Mouse (Mus musculus) kidney, embryonic 16.5 days (tissue): ENCODE data around the gene Ece1. TPM values are rescaled to one million over a fixed set of nuclear protein-coding genes. Genes with fewer than 3 reads are reported as not detected.

ENCODE experiments used
- ATAC-seq: fragments of 200-750 bp; cut with Nextera tagmentation; 2 replicates; pipeline ENCODE4 v1.8.0; 2017; ENCODE audit warnings: moderate TSS enrichment; ENCODE audit not compliant: low FRiP score, low TSS enrichment
- H3K27ac ChIP-seq: fragments of 300-500 bp; sonication (generic); 2 replicates; pipeline ENCODE4 v1.5.1; 2014; ENCODE audit warnings: low read length
- H3K27me3 ChIP-seq: fragments of 300-500 bp; sonication (generic); 2 replicates; pipeline ENCODE4 v1.6.1; 2014; ENCODE audit warnings: low read length, control low read depth, mixed read lengths; ENCODE audit not compliant: insufficient read depth
- H3K36me3 ChIP-seq: fragments of 300-500 bp; sonication (generic); 2 replicates; pipeline ENCODE4 v1.6.1; 2014; ENCODE audit warnings: low read length, control low read depth, mixed read lengths; ENCODE audit not compliant: insufficient read depth
- H3K4me1 ChIP-seq: fragments of 300-500 bp; sonication (generic); 2 replicates; pipeline ENCODE4 v1.6.1; 2014; ENCODE audit warnings: low read length, control low read depth, mixed read lengths; ENCODE audit not compliant: insufficient read depth
- H3K4me2 ChIP-seq: fragments of 300-500 bp; sonication (generic); replicated peaks from 2 replicates; pipeline ENCODE4 v1.6.1; 2014; ENCODE audit warnings: low read depth, low read length
- H3K4me3 ChIP-seq: fragments of 300-500 bp; sonication (generic); 2 replicates; pipeline ENCODE4 v1.5.1; 2014; ENCODE audit warnings: mild to moderate bottlenecking, low read length
- H3K9ac ChIP-seq: fragments of 300-500 bp; sonication (generic); replicated peaks from 2 replicates; pipeline ENCODE4 v1.6.1; 2014; ENCODE audit warnings: low read length
- H3K9me3 ChIP-seq: fragments of 300-500 bp; sonication (generic); 2 replicates; pipeline ENCODE4 v1.6.1; 2016; ENCODE audit warnings: low read length, control low read depth
- WGBS: fragments of 180-500 bp; shearing (Covaris S2); extraction: QIAGEN DNeasy Blood & Tissue Kit; methylation state at CpG from one replicate; pipeline ENCODE4 v1.1.7; 2014; 5-methylcytosine and 5-hydroxymethylcytosine counted together
- polyA plus RNA-seq: library from polyadenylated mRNA; unstranded; fragments of >200 nt; fragmentation: Nextera tagmentation; extraction: Ambion mirVana; gene quantifications from 2 replicates; pipeline ENCODE4 v1.2.1, GENCODE M21; 2015

The Ece1 gene
- polyA plus RNA-seq, 1 experiment from 2014 or later, result 55.5 TPM

DNA sequence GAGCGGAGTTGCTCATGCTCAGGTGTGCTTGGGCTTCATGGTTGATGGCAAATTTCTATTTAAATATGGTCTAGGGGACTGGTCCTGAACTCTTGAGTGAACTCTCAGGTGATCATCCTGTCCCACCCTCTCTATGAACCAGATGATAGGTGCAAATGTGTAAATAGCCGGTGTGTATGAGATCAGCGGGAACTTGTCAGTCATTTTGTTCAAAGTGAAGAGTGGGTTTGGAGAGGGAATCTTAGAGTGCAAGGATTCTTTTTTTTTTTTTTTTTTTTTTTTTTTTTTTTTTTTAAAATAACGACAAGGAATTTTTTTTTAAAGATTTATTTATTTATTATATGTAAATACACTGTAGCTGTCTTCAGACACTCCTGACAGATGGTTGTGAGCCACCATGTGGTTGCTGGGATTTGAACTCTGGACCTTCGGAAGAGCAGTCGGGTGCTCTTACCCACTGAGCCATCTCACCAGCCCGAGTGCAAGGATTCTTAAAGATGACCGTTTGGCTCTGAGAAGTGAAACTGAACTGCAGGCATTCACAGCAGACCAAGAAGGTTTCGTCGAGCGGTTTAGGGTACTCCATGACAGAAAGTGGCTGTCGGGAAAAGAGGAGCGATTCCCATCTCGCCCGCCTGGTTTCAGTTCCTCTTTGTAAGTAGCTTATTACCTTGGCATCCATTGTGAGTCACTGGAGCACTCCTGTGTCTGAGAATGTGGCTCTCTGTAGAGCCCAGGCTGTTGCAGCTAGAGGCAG, 151.9 kb downstream of the Ece1 start:
- no peak overlapping the region for H3K4me3 ChIP-seq
- H3K27me3 ChIP-seq, result no peaks in the 10 kb centered on the region
- H3K9me3 ChIP-seq, result no peaks in the 10 kb centered on the region
- ATAC-seq, result no peak
- H3K4me1 ChIP-seq, result peaks cover 21% of the 10 kb centered on the region
- H3K27ac ChIP-seq, result no peak overlapping the region
- H3K9ac ChIP-seq, result no peak overlapping the region
- no peak overlapping the region for H3K4me2 ChIP-seq
- 89% methylated on average over 15 of the region's 15 CpGs for WGBS
- H3K36me3 ChIP-seq, result peaks cover 50% of the 10 kb centered on the region

Other genes with a start within 250 kb of the Ece1 start
- 22.0 and 31.7 TPM in 2 replicates for gene Rap1gap, start 197.5 kb upstream of the Ece1 start, polyA plus RNA-seq
- 19.2 and 19.3 TPM in 2 replicates for gene Alpl, start 65.9 kb upstream of the Ece1 start, polyA plus RNA-seq
- gene Eif4g3, start 130.8 kb downstream of the Ece1 start, polyA plus RNA-seq, result 32.9 and 39.3 TPM in 2 replicates